Comparison of ENCODE assay signal across 9 mouse cellular contexts in genomic region chr1:161575939-161576338, GRCm38 (mm10).
DNase-seq lines count a peak whose midpoint lies in the region; ATAC-seq and TF ChIP-seq lines count a peak whose summit lies in the region.
"Had no signal": no experiment of that assay in that cellular context is flagged by ENCODE, and none has a peak within 500 bp of the region (broad histone marks: within the 10 kb centered on the region; RNA-seq: fewer than 3 reads in every experiment).

No protein-coding gene starts in this region.

- H3K4me1 ChIP-seq in kidney, postnatal 0 days (replicated peaks; ENCODE audit: insufficient read depth, low read length), result no peaks in the 10 kb centered on the region
- H3K4me1 ChIP-seq: embryonic facial prominence, embryonic 12.5 days had no signal

- no peaks in the 10 kb centered on the region for H3K9me3 ChIP-seq in kidney, postnatal 0 days (replicated peaks; ENCODE audit: low read length)
- H3K9me3 ChIP-seq: embryonic facial prominence, embryonic 12.5 days had no signal

- H3K36me3 ChIP-seq in kidney, postnatal 0 days (ENCODE audit: insufficient read depth, low read length), result no peaks in the 10 kb centered on the region
- H3K36me3 ChIP-seq: embryonic facial prominence, embryonic 12.5 days had no signal

- ATAC-seq in kidney, postnatal 0 days (replicated peaks; ENCODE audit: low FRiP score, low read depth), result no peak

- intact Hi-C loops in gastrocnemius, postnatal 14 days (cut with DNase I; ENCODE audit: low total_unique reads), result no loop called here

- no peak for TF ChIP-seq CTCF in kidney, postnatal 0 days (IDR thresholded peaks at IDR 0.05; ENCODE audit: low read depth)

- DNase-seq in embryo, embryonic 11 days, result peak; percentile 4
- no peak for DNase-seq in embryo, embryonic 10.5 days (ENCODE audit: low spot score)
- DNase-seq in kidney, postnatal 0 days (ENCODE audit: low spot score), result peak; percentile 8
- DNase-seq in kidney, postnatal 14 days, result no peak
- peak; percentile 4 for DNase-seq in right cerebral cortex, postnatal 25 days
- DNase-seq in right cerebral cortex, adult 2 months (ENCODE audit: low spot score in 2 of 2), result no peak
- no peak for DNase-seq in gastrocnemius, postnatal 14 days
- DNase-seq in urinary bladder, postnatal 36 days (ENCODE audit: low spot score in 2 of 2), result no peak

- no peak overlapping the region for H3K9ac ChIP-seq in kidney, postnatal 0 days (ENCODE audit: low read depth, low read length)
- H3K9ac ChIP-seq: embryonic facial prominence, embryonic 12.5 days had no signal

- no peak overlapping the region for H3K27ac ChIP-seq in kidney, postnatal 0 days
- H3K27ac ChIP-seq: embryonic facial prominence, embryonic 12.5 days had no signal

- no peak overlapping the region for H3K4me3 ChIP-seq in kidney, postnatal 0 days (replicated peaks; ENCODE audit: low read depth, low read length)
- H3K4me3 ChIP-seq: embryonic facial prominence, embryonic 12.5 days had no signal

- no peak overlapping the region for H3K4me2 ChIP-seq in kidney, postnatal 0 days (ENCODE audit: low read length)
- H3K4me2 ChIP-seq: embryonic facial prominence, embryonic 12.5 days had no signal

- 59% methylated on average over 7 of the region's 7 CpGs for WGBS in kidney, postnatal 0 days

- no peaks in the 10 kb centered on the region for H3K27me3 ChIP-seq in kidney, postnatal 0 days (ENCODE audit: insufficient read depth, low read length)
- H3K27me3 ChIP-seq: embryonic facial prominence, embryonic 12.5 days had no signal

Comparison
In these comparisons a context has a peak if more than half of its experiments do, and no peak if none do; other contexts are left out.
1. DNase-seq: peak in embryo, embryonic 11 days (single experiment), kidney, postnatal 0 days (single experiment) and right cerebral cortex, postnatal 25 days (single experiment); none in embryo, embryonic 10.5 days (single experiment), kidney, postnatal 14 days (single experiment), right cerebral cortex, adult 2 months (0 of 2), gastrocnemius, postnatal 14 days (single experiment) and urinary bladder, postnatal 36 days (0 of 2).